Mouse (Mus musculus) intestine, embryonic 15.5 days (tissue): ENCODE measurements around the gene 4930555G01Rik. TPM values are rescaled to one million over a fixed set of nuclear protein-coding genes. Genes with fewer than 3 reads are reported as not detected.
"Not testable (repeated sequence)": the region's sequence is repeated elsewhere in the genome, so short reads cannot be mapped to it uniquely, and the experiment has no call there.

Experiments
- ATAC-seq: fragments of 200-750 bp; cut with Nextera tagmentation; 2 replicates; pipeline ENCODE4 v1.8.0; 2017; ENCODE audit warnings: moderate TSS enrichment, moderate library complexity
- H3K27ac ChIP-seq: fragments of 300-500 bp; sonication (generic); 2 replicates; pipeline ENCODE4 v1.5.1; 2015; ENCODE audit warnings: mild to moderate bottlenecking, inconsistent platforms
- H3K27me3 ChIP-seq: fragments of 300-500 bp; sonication (generic); replicated peaks from 2 replicates; pipeline ENCODE4 v1.6.1; 2015; ENCODE audit warnings: inconsistent platforms
- H3K36me3 ChIP-seq: fragments of 300-500 bp; sonication (generic); 2 replicates; pipeline ENCODE4 v1.6.1; 2015; ENCODE audit warnings: inconsistent platforms
- H3K4me1 ChIP-seq: fragments of 300-500 bp; sonication (generic); replicated peaks from 2 replicates; pipeline ENCODE4 v1.6.1; 2015; ENCODE audit warnings: inconsistent platforms
- H3K4me2 ChIP-seq: fragments of 300-500 bp; sonication (generic); replicated peaks from 2 replicates; pipeline ENCODE4 v1.6.1; 2015; ENCODE audit warnings: mild to moderate bottlenecking, inconsistent platforms
- H3K4me3 ChIP-seq: fragments of 300-500 bp; sonication (generic); replicated peaks from 2 replicates; pipeline ENCODE4 v1.5.1; 2015; ENCODE audit warnings: inconsistent platforms
- H3K9ac ChIP-seq: fragments of 300-500 bp; sonication (generic); 2 replicates; pipeline ENCODE4 v1.6.1; 2015; ENCODE audit warnings: inconsistent platforms
- H3K9me3 ChIP-seq: fragments of 300-500 bp; sonication (generic); 2 replicates; pipeline ENCODE4 v1.6.1; 2016; ENCODE audit warnings: inconsistent platforms
- WGBS: fragments of 180-500 bp; shearing (Covaris S2); methylation state at CpG from one replicate; pipeline ENCODE4 v1.1.7; 2015; 5-methylcytosine and 5-hydroxymethylcytosine counted together
- polyA plus RNA-seq: library from polyadenylated mRNA; unstranded; fragments of >200 nt; fragmentation: Nextera tagmentation; extraction: Ambion mirVana; gene quantifications from 2 replicates; pipeline ENCODE4 v1.2.1, GENCODE M21; 2015

4930555G01Rik gene
- not detected in 2 replicates for polyA plus RNA-seq

GRCm38 (mm10) chr14:5050329-5050728, at the start of gene 4930555G01Rik:
4930555G01Rik (plus strand) TSS chr14:5050629.
- ATAC-seq, H3K9me3 ChIP-seq, H3K9ac ChIP-seq, H3K4me1 ChIP-seq, H3K36me3 ChIP-seq, H3K27me3 ChIP-seq, H3K4me3 ChIP-seq, H3K4me2 ChIP-seq, H3K27ac ChIP-seq: not testable (repeated sequence)
- no CpG with 5 or more reads among the region's 3 CpGs for WGBS

GRCm38 (mm10) chr14:5015591-5015990, 34.8 kb upstream of the 4930555G01Rik start, which contains the start of gene Gm3298:
Gm3298 (plus strand) TSS chr14:5015891.
- not testable (repeated sequence) for H3K36me3 ChIP-seq, H3K4me3 ChIP-seq, H3K27ac ChIP-seq, H3K9ac ChIP-seq, ATAC-seq, H3K27me3 ChIP-seq, H3K9me3 ChIP-seq, H3K4me2 ChIP-seq, H3K4me1 ChIP-seq
- 63% methylated on average over 1 of the region's 2 CpGs for WGBS

GRCm38 (mm10) chr14:5070611-5071490, 20.4 kb downstream of the 4930555G01Rik start, which contains the start of gene Gm8281:
Gm8281 (plus strand) TSS chr14:5071040.
- H3K27ac ChIP-seq, H3K4me1 ChIP-seq, ATAC-seq, H3K27me3 ChIP-seq, H3K9me3 ChIP-seq, H3K9ac ChIP-seq, H3K36me3 ChIP-seq: not testable (repeated sequence)
- peak within 1 kb of the TSS; percentile 70 for H3K4me2 ChIP-seq
- H3K4me3 ChIP-seq: peak within 1 kb of the TSS; percentile 39
- 3% methylated on average over 43 of the region's 63 CpGs for WGBS

Other genes starting within 250 kb of the 4930555G01Rik start
- gene Gm3269, start 212.5 kb upstream of the 4930555G01Rik start, polyA plus RNA-seq: not detected in 2 replicates
- 0.25 TPM in 1 of 2 replicates, not detected in the other for gene Gm3264, start 195.1 kb upstream of the 4930555G01Rik start, polyA plus RNA-seq
- gene Gm3278, start 158.2 kb upstream of the 4930555G01Rik start, polyA plus RNA-seq: not detected in 2 replicates
- gene Gm8297, start 66.7 kb upstream of the 4930555G01Rik start, polyA plus RNA-seq: not detected in 2 replicates
- gene Gm3298, start 34.7 kb upstream of the 4930555G01Rik start, polyA plus RNA-seq: not detected in 2 replicates
- gene Gm8281, start 20.4 kb downstream of the 4930555G01Rik start, polyA plus RNA-seq: 0.37 and 0.53 TPM in 2 replicates
- not detected in 2 replicates for gene Gm8279, start 80.9 kb downstream of the 4930555G01Rik start, polyA plus RNA-seq
- not detected in 2 replicates for gene Gm3317, start 113.9 kb downstream of the 4930555G01Rik start, polyA plus RNA-seq
- gene Gm8271, start 135.2 kb downstream of the 4930555G01Rik start, polyA plus RNA-seq: not detected in 2 replicates
- not detected in 2 replicates for gene Gm3526, start 210.0 kb downstream of the 4930555G01Rik start, polyA plus RNA-seq